Mouse (Mus musculus) ES-Bruce4 (cell line): ENCODE results near the gene Shisa9. TPM values are rescaled to one million over a fixed set of nuclear protein-coding genes. Genes with fewer than 3 reads are reported as not detected.
"Not testable (repeated sequence)": the region's sequence is repeated elsewhere in the genome, so short reads cannot be mapped to it uniquely, and the experiment has no call there.

Experiments
- H3K27ac ChIP-seq: 2 replicates; pipeline ENCODE4 v1.5.1; 2012; ENCODE audit warnings: low read length, inconsistent platforms; ENCODE audit not compliant: insufficient read depth
- H3K27me3 ChIP-seq: 2 replicates; pipeline ENCODE4 v1.6.1; 2012; ENCODE audit warnings: mild to moderate bottlenecking, low read length, inconsistent platforms; ENCODE audit not compliant: control insufficient read depth, poor library complexity, insufficient read depth, severe bottlenecking
- H3K36me3 ChIP-seq: 2 replicates; pipeline ENCODE4 v1.6.1; 2012; ENCODE audit warnings: inconsistent platforms, mild to moderate bottlenecking, low read length, moderate library complexity; ENCODE audit not compliant: control insufficient read depth, poor library complexity, insufficient read depth, severe bottlenecking
- H3K4me1 ChIP-seq: one replicate; pipeline ENCODE4 v1.8.1; 2011; ENCODE audit warnings: low read length; ENCODE audit not compliant: control insufficient read depth, insufficient read depth
- H3K4me3 ChIP-seq: 2 replicates; pipeline ENCODE4 v1.5.1; 2011; ENCODE audit warnings: low read depth, mild to moderate bottlenecking, low read length
- H3K9ac ChIP-seq: 2 replicates; pipeline ENCODE4 v1.6.1; 2012; ENCODE audit warnings: low read depth, mild to moderate bottlenecking, inconsistent platforms; ENCODE audit not compliant: poor library complexity, severe bottlenecking
- H3K9me3 ChIP-seq: replicated peaks from 2 replicates; pipeline ENCODE4 v1.6.1; 2012; ENCODE audit warnings: mild to moderate bottlenecking, low read length, inconsistent platforms; ENCODE audit not compliant: control insufficient read depth, poor library complexity, insufficient read depth, severe bottlenecking
- CTCF ChIP-seq: IDR thresholded peaks from one replicate; pipeline ENCODE4 v1.8.1; 2011; ENCODE audit warnings: low read depth, low read length
- EP300 ChIP-seq: IDR thresholded peaks from 2 replicates; pipeline ENCODE4 v1.6.1; 2011; ENCODE audit warnings: low read depth, low read length; ENCODE audit not compliant: insufficient read depth
- POLR2A ChIP-seq: IDR thresholded peaks from one replicate; pipeline ENCODE4 v1.8.1; 2011; ENCODE audit warnings: low read length; ENCODE audit not compliant: insufficient read depth
- polyA plus RNA-seq: library from polyadenylated mRNA; stranded (reverse); fragments of >200 nt; gene quantifications from 2 replicates; pipeline ENCODE4 v1.2.4, GENCODE M21; 2011; ENCODE audit warnings: low read depth; ENCODE audit not compliant: missing spikeins, insufficient read depth, insufficient read length

Gene Shisa9
- 0.46 TPM in 1 of 2 replicates, not detected in the other for polyA plus RNA-seq

GRCm38 (mm10) chr16:11983616-11984270 lies at the start of gene Shisa9:
Shisa9 (plus strand) TSS chr16:11984113.
- H3K4me3 ChIP-seq = peak within 1 kb of the TSS; percentile 80
- H3K27me3 ChIP-seq = peaks cover 7% of the 10 kb centered on the region
- H3K27ac ChIP-seq = no peak within 1 kb of the TSS
- TF ChIP-seq CTCF (no peak), POLR2A (no peak)
- H3K4me1 ChIP-seq = no peaks in the 10 kb centered on the region
- H3K36me3 ChIP-seq = no peaks in the 10 kb centered on the region
- peak within 1 kb of the TSS; percentile 48 for H3K9ac ChIP-seq
- H3K9me3 ChIP-seq = no peaks in the 10 kb centered on the region

GRCm38 (mm10) chr16:11940477-11940876 lies 43.4 kb upstream of the Shisa9 start:
- Histone ChIP-seq H3K4me3 (no peak overlapping the region), H3K27ac (no peak overlapping the region)

GRCm38 (mm10) chr16:11960691-11961090 lies 23.2 kb upstream of the Shisa9 start:
- H3K27ac ChIP-seq = no peak overlapping the region
- H3K4me1 ChIP-seq = no peaks in the 10 kb centered on the region
- H3K9me3 ChIP-seq = no peaks in the 10 kb centered on the region
- no peak overlapping the region for H3K9ac ChIP-seq
- H3K36me3 ChIP-seq = no peaks in the 10 kb centered on the region
- no peak for TF ChIP-seq CTCF
- TF ChIP-seq POLR2A = no peak
- TF ChIP-seq EP300 = no peak
- no peak overlapping the region for H3K4me3 ChIP-seq
- H3K27me3 ChIP-seq = no peaks in the 10 kb centered on the region

More at GRCm38 (mm10) chr16:11940477-11940876, 43.4 kb upstream of the Shisa9 start:
- Histone ChIP-seq H3K36me3 (no peaks in the 10 kb centered on the region), H3K27me3 (no peaks in the 10 kb centered on the region), H3K9me3 (no peaks in the 10 kb centered on the region), H3K9ac (no peak overlapping the region), H3K4me1 (no peaks in the 10 kb centered on the region)
- TF ChIP-seq POLR2A = no peak
- no peak for TF ChIP-seq EP300
- no peak for TF ChIP-seq CTCF

- Histone ChIP-seq H3K27ac (no peak overlapping the region), H3K9me3 (no peaks in the 10 kb centered on the region), H3K4me3 (no peak overlapping the region), H3K9ac (no peak overlapping the region), H3K27me3 (no peaks in the 10 kb centered on the region), H3K36me3 (no peaks in the 10 kb centered on the region), H3K4me1 (no peaks in the 10 kb centered on the region)
- no peak for TF ChIP-seq CTCF
- no peak for TF ChIP-seq POLR2A
- TF ChIP-seq EP300 = no peak
Observed at GRCm38 (mm10) chr16:11966041-11966440, 17.9 kb upstream of the Shisa9 start.

- H3K4me1 ChIP-seq, H3K36me3 ChIP-seq, H3K9me3 ChIP-seq, H3K27ac ChIP-seq, H3K9ac ChIP-seq, H3K27me3 ChIP-seq, H3K4me3 ChIP-seq: not testable (repeated sequence)
Observed at GRCm38 (mm10) chr16:11966810-11967209, 17.1 kb upstream of the Shisa9 start.

GRCm38 (mm10) chr16:11967579-11967978 lies 16.3 kb upstream of the Shisa9 start:
- Histone ChIP-seq H3K36me3 (no peaks in the 10 kb centered on the region), H3K9ac (no peak overlapping the region), H3K4me1 (no peaks in the 10 kb centered on the region), H3K9me3 (no peaks in the 10 kb centered on the region), H3K27me3 (no peaks in the 10 kb centered on the region), H3K27ac (no peak overlapping the region), H3K4me3 (no peak overlapping the region)
- TF ChIP-seq CTCF (peak; percentile 41), POLR2A (no peak)
